Mouse (Mus musculus) E14TG2a.4 (cell line): Measurements from ENCODE around the gene Pitpna.

ENCODE experiments used
- CTCF ChIP-seq: conservative IDR thresholded peaks from 2 replicates; pipeline ENCODE4 v1.5.1; 2014; ENCODE audit warnings: low read length
- POU5F1 ChIP-seq: IDR thresholded peaks from 2 replicates; pipeline ENCODE4 v1.6.1; 2014; ENCODE audit warnings: low read length, borderline replicate concordance

DNA sequence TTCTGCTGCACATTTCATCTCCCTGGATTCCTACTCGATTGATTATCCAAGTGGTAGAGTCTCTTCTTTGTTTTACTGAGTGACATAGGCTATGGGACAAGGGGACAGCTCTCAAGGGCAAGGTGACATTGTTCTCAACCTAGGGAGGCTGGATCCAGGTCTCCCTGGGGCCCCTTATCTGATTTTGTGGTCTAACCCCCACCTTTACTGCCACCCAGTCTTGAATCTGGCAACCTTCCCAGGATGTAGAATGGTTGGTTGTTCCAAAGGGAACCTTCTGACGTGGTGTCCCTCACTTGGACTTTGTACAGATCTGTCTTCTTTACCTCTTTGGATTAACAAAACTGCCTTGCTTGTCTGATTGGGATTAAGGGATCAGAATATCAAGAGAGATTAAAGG lies 7.5 kb downstream of the Pitpna start:
- no peak for TF ChIP-seq CTCF
- TF ChIP-seq POU5F1: no peak
